Mouse (Mus musculus) left cerebral cortex, postnatal 14 days (tissue): ENCODE measurements at regions not wholly inside any gene's neighbourhood (a gene's known extent, or its start where the extent isn't known, plus 50 kb on each side); places are given as distances from the start of the nearest gene placed in this dataset.
A peak's percentile ranks its signal among the peaks of the same experiment; 100 is the strongest.

Experiments
- DNase-seq, 2 experiments: peaks; one replicate each; pipeline ENCODE4 v3.0.0; 2021 to 2022; ENCODE audit warnings: low spot score in 2 of 2, mixed read lengths in 1 of 2
- intact Hi-C: fragments of 180-260 bp; cut with DNase I; formaldehyde crosslinking; loops from one replicate; pipeline ENCODE4 v1.15.1; 2025

DNA sequence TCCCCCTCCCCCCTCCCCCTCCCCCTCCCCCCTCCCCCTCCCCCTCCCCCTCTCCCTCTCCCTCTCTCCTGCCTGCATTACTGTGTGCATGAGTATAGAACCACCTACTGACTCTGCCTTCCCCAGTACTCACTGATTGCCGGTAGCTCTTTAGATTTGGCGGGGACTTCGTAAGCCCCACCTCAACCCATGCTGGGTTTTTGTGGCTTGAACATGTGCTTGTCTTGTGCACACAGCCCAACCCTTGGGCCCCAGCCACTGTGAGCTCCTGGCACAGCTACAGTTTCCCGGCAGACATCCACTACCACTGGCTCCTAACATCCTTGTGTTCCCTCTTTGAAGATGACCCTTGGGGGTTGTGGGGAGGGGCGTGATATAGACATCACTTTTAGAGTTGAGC, 87.4 kb upstream of the Cdh4 start:
- no peak for DNase-seq

DNA sequence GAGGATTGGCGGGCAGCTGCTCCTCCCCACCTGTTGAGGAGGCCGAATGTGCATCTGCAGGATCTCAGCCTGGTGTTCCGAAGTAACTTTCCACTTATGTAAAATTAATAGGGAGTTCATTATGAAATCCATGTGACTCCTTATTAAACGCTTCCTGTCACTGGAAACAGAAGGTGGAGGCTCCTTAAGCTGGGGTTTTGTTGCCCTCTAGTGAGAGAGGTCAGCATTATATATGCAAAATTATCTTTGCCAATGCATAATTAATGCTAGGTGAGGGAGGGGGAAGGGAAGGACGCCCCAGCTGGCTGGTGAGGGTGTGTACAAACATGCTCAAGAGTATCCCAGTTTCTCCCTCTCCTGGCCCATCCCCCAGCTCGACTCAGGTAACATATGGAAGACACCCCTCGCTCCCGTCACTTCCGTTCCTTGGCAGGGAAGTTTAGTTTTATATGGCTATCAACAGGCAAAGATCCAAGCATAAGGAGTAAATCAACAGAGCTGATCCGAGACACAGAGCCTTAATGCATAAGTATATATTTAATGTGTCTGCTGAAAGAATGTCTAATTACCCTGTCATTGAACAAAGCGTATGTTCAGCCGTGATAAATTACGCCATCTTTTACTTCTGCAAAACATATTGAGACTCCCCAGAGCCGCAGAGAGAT, 71.2 kb upstream of the Cdh4 start:
- DNase-seq = no peak
- intact Hi-C loops = no loop called here

More for the DNA sequence above, 87.4 kb upstream of the Cdh4 start:
- intact Hi-C loops = no loop called here

GRCm38 (mm10) chr2:179371553-179371952, 70.7 kb upstream of the Cdh4 start:
- intact Hi-C loops = no loop called here
- peak; percentile 31 to 52 for DNase-seq

DNA sequence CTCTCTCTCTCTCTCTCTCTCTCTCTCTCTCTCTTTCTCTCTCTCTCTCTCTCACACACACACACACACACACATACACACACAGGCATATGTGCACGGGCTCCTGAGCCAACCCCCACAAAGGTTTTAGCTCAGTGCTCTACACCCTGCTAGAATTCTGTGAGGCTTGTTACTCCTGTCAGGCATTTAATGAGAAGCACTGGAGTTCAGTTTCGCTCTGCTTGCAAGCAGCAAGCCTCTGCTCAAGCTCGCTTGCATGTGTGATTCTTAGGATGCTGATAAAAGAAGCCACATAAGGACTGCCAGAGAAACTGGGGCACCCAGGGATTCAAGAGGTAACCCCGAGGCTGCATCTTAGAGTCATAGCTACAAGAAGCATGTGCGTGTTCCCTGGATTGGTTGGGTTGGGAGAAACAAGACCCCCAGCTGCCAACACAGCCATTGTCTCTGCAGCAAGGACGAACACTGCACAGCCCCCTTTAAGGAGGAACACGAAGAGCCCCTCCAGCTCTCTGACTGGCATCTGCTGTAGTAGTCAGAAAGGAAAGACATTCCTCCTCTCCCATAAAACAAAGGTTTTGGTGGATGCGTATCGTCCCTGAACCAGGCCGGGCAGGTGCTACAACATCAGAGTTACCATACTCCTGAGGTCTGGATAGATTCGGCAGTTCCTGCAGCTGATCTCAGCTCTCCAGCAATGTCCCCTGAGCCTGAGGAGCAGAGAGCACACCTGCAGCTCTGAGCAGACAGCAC, 62.4 kb upstream of the Cdh4 start:
- intact Hi-C loops = no loop called here
- DNase-seq = peak; percentile 19 to 35

- no peak for DNase-seq
- intact Hi-C loops = no loop called here
Measured at GRCm38 (mm10) chr2:179380444-179380705, 61.9 kb upstream of the Cdh4 start.

DNA sequence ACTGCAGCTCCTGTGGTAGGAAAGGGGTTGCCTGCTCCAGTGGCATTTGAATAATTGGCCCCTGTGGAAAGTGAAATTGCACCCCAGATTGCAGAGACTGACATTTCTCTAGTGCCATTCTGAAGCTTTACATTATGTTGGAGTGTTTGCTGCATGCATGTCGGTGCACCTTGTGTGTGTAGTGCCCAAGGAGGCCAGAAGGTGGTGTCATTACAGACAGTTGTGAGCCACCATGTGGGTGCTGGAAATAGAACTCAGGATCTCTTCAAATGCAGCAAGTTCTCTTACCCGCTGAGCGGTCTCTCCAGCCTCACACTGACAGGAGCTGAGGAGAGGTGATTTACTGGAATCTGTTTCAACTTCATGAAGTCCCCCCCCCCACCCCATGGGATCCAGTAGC, 60.3 kb upstream of the Cdh4 start:
- no peak for DNase-seq
- intact Hi-C loops = no loop called here

DNA sequence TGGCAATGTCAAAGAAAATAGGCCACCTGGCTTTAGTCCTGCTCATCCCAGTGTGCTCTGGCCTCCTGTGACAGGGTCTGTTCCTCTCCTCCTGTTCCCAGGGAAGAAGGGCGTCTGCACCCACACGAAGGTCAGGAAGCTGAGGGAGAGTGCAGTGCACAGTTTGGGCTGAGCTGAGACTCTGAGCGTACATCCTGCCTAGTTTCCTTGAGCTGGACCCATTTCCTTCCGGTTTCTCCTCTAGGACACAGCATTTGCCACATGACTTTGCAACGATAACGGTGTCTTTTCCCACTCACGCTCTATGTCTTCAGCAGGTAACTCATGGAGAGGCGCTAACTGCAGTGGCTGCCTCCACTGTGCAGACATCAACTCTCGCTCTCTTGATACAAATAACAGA, 59.6 kb upstream of the Cdh4 start:
- intact Hi-C loops = no loop called here
- no peak for DNase-seq

GRCm38 (mm10) chr2:179386871-179387270, 55.4 kb upstream of the Cdh4 start:
- intact Hi-C loops = no loop called here
- no peak for DNase-seq

GRCm38 (mm10) chr2:179390486-179390885, 51.7 kb upstream of the Cdh4 start:
- no peak for DNase-seq

GRCm38 (mm10) chr2:179390924-179391461, 51.2 kb upstream of the Cdh4 start:
- DNase-seq = no peak
- intact Hi-C loops = no loop called here

More at GRCm38 (mm10) chr2:179390486-179390885, 51.7 kb upstream of the Cdh4 start:
- intact Hi-C loops = no loop called here
